Mouse (Mus musculus): ENCODE data around the gene Jade2. TPM values are rescaled to one million over a fixed set of nuclear protein-coding genes. Genes with fewer than 3 reads are reported as not detected.

Gene Jade2
- total RNA-seq, 2 experiments from 2014 or later = 8.9 to 11.1 TPM

DNA sequence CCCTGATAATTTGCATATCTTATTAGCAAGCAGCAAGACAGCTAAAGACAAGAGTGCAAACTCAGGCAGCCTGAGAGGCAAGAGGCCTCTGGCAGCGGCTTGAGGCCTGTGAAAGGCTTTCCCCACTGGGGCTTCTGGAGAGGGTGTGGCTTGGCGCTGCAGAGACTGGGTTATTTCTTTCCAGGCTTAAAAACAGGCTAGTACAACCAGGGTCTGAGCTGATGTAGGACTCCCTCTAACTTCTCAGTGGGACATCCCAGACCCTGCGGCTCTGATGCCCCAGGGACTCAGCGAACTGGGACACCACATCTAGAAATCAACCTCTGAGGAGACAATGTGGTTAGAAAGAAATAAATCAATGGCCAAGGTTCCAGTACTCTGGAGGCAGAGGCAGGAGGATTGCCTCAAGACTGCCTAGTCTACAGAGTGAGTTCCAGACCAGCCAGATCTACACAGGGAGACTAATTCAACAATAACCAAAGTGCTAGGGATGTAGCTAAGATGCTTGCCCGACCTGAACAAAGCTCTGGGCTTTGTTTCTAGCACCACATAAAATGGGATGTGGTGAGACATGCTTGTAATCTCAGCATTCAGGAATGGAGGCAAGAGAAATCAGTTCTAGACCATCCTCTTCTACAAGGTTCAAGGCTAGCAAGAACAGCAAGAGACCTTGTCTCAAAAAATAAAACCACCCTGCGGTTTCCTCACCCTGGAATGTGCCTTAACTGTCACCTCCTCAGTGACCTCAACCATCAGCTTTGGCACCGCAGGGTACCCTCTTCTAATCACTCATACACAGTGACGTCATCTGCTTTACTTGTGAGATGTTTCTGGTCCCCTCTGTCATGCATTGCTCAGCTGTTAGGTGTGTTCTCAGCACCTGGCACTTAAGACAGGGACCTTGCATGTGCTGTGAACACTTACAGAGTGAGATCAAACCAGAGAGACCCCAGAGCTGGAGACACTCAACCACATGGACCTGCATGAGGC, 20.0 kb downstream of the Jade2 start:
- 0 out of 2 replicates have a peak, but pooled peaks have one; percentile 28 for ATAC-seq (replicated peaks; ENCODE audit: low FRiP score, low TSS enrichment, poor library complexity, severe bottlenecking)

DNA sequence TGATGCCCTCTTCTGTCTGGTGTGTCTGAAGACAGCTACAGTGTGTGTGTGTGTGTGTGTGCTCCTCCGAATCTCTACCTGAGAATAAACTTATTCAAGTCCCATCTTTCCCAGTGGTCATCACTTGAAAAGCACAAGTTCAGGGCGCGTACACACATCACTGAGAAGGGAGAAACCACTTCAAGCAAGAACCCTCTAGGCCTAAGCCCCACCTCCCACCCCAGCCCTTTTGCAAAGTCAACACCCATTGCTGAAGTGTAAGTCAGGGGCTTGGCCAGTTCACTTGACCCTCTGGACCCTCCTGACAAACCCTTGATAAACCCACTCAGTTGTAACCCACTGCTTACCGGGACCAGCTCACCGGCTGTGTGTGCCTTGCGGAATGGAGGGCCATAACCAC, 20.9 kb downstream of the Jade2 start:
- no peak for ATAC-seq (replicated peaks; ENCODE audit: low FRiP score, low TSS enrichment, poor library complexity, severe bottlenecking)

DNA sequence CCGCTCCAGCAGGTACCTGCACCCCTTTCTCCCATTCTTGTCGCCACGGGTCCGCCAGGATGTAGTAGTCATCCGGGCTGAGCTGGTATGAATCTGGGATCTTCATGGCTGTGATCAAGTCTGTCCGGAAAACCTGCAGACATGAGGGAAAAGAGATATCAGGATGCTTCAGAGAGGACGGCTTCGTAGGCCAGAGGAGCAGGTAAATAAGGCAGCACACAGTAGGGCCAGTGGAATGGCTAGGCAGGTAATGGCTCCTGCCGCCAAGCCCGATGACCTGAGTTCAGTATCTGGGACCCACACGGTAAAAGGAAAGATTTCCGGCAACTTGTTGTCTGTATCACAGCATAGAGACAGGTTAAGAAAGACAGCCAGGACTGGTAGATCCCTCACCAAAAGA, 21.9 kb downstream of the Jade2 start:
- ATAC-seq (replicated peaks; ENCODE audit: low FRiP score, low TSS enrichment, poor library complexity, severe bottlenecking) = no peak

DNA sequence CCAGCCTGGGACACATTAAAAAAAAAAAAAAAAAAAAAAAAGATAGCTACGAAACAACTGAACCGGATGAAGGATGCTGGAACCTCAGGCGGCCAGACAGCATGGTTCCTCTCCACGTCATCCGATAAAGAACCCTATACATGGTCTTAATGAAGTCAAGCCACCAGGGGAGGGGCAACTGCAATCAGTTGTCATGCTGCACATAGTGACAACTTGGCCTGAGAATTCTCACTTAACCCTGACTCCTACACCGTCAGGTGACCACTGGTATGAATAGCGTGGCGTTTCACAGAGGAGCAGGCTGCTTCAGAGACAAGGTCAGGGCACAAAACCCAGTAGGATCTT, 23.4 kb downstream of the Jade2 start:
- no peak for ATAC-seq (replicated peaks; ENCODE audit: low FRiP score, low TSS enrichment, poor library complexity, severe bottlenecking)

DNA sequence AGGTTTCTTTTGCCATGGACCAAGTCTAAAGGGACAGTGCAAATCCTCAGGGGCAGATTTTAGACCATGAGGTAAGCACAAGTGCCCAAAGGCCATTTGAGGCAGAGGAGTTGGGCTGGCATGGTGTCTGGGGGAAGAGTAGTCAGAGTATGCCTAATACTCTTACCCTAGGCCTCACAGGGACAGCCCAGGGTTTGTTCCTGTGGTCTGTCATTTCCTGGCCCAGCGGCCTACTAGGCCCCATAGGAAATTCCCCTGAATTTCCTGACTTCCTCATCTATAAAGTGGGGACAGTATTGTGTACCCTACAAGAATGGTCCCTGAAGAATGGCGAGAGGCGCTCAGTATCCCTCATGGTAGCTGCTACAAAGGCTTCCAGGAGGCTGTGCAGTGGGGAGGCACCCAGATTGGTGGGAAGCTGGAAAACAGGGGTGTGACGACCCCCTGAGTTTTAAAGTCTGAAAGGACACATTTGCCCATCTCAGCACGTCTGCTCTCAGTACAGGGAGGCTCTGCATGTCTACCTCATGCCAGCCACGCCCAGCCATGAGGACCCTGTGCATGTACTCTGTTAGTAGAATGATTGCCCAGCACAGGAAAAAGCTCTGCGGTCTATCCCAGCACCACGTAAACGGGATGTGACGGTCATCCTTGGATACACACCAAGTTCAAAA, 23.9 kb downstream of the Jade2 start:
- no peak for ATAC-seq (replicated peaks; ENCODE audit: low FRiP score, low TSS enrichment, poor library complexity, severe bottlenecking)

DNA sequence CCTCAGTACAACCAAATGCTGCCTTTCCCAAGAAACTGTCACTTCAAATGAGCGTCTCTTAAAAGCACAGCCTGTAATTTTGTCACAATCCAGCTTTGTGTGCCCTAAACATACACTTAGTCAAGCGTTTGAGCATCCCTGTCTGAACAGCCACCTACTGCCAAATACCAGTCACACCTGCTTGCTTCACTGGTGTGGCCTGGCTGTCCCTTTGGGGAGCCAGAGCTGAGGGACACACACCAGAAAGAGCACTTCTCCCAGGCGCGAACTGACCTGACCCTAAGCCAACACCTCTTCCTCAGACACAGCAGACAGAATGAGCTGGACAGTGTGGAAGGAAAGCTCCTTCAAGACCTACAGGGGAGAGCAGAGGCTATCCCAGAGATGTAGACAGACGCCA, 24.5 kb downstream of the Jade2 start:
- no peak for ATAC-seq (replicated peaks; ENCODE audit: low FRiP score, low TSS enrichment, poor library complexity, severe bottlenecking)

DNA sequence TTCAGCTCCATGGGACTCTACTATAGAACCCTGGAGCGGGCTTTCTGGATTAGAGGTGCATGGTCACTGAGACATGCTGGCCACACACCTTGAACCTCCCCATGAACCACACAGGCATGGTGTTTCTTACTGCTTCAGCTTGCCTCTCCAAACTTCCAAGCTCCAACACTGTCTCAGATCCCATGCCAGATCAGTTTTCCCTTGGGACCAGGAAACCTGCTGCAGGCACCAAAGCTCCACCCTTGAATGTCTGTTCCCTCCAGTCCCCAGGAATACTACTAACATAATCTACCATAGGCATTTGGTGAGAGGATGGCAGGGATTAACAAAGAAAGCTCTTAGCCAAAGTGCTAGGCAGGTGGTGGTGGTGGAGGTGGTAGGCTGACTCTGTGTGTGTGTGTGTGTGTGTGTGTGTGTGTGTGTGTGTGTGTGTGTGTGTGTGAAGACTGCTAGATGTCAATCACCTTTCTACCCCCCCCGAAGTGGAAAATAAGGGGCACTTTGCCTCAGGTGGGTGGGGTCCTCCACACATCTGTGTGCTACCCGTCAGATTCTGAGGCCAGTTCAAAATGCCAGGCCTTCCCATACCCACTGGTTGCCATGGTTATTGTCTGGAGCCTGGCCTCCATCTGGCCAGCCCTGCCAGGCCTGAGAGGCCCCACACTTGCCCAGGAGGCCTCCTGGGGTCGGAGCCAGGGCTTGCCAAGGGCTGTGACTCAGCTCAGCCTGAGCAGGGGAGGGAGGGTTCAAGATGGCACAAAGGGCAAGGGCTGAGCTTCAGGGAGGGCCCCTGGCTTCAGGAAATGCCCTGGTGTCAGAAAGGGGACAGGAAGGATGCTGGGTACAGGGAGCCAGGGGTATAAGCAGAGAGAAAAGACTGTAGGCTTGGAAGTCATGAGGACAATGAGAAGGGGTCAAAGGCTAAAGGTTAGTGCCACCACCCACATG, 25.2 kb downstream of the Jade2 start:
- peak; percentile 90 for ATAC-seq (replicated peaks; ENCODE audit: low FRiP score, low TSS enrichment, poor library complexity, severe bottlenecking)

DNA sequence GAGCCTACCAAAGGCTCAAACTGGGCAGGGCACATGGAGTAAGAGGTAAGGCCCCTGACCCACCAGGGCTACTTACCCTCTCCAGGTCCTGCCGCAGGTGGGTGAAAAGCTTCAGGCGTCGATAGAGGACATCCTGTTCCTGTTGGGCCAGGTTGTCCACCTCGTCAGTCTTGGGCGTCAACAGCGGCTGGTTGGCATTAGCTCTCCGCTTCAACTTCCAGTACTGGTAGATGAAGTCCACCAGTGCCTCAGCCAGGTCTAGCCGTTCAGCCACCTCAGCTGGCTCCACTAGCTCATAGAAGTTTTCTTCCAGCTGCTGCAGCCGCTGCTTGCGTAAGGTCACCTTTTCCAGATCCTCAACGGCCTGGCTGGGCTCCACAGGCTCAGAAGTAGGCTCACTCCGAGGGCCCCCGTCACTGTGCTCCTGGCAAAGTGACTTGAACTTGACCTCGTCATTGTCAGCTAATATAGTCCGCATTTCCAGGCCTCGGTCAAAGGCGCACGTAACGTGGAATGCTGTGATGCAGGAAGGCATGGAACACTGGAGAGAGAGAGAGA, 32.5 kb downstream of the Jade2 start:
- ATAC-seq (replicated peaks; ENCODE audit: low FRiP score, low TSS enrichment, poor library complexity, severe bottlenecking) = no peak

DNA sequence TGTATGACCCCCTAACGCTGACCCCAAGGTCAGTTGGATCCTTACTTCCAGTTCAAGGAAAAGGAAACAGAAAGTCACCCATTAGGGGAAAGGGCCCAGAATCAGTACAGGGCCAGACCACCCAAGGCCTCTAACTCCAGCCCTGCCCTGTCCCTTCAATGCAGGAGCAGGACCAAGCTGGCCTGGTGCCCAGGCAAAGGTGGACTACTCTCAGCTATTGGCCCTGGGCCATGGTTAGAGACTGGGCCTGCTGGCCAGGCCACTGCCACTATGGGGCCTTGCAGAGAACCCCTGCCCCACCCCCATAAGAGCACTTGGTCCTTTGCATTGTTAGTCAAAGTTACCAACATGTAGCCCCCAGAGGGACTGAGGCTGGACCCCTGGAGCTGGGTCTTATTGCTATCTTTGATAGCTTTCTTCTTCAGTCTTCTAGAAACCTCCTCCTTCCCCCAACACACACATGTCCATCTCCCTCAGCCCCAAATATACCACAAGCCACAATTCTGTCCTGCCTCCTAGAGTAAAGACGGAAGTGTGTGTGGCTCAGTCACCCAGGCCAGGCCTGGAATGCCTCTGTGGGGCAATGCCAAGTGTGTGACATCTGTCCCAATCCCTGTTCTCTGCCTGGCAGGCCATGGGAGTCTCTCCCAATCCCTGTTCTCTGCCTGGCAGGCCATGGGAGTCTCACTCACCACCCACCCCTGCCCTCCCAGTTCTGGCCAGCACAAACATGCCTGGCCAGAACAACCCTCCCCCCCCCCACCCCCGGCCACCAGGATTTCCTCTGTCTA, 33.3 kb downstream of the Jade2 start:
- ATAC-seq (replicated peaks; ENCODE audit: low FRiP score, low TSS enrichment, poor library complexity, severe bottlenecking) = no peak

DNA sequence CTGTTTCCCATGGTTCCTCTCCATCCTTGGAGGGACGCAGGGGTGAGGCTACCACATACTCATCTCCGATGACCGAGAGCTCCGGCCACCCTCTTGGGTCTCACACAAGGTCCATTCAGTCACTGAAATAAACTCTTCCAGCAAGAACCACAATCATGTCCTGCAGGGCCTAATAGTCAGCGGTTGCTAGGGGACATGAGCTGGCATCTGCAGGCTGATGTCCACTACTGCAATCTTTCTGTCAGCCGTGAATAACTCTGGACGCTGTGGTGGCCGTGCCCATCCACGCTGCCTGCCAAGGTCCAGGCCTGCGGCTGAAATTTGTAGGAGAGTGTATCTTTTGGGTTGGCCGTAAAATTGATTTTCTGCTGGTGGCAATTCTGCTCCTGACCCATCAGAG, 34.2 kb downstream of the Jade2 start:
- ATAC-seq (replicated peaks; ENCODE audit: low FRiP score, low TSS enrichment, poor library complexity, severe bottlenecking) = no peak

DNA sequence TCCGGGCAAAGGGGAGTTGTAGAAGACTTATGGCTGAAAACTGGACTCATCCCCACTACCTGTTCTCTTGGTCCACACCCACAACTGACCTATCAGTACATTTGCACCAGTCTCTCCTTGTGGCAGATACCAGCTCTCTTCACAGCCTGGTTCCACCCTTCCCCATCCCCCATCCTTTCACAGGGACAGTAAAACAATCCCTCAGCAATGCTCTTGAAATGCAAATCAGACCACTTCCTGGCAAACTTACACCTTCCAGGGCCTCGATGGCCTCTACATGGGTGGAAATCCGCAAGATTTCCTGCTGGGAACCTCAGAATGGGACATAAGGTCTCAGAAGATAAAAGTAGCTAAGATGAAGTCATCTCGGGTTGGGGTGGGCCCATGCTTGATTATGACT, 34.7 kb downstream of the Jade2 start:
- no peak for ATAC-seq (replicated peaks; ENCODE audit: low FRiP score, low TSS enrichment, poor library complexity, severe bottlenecking)

DNA sequence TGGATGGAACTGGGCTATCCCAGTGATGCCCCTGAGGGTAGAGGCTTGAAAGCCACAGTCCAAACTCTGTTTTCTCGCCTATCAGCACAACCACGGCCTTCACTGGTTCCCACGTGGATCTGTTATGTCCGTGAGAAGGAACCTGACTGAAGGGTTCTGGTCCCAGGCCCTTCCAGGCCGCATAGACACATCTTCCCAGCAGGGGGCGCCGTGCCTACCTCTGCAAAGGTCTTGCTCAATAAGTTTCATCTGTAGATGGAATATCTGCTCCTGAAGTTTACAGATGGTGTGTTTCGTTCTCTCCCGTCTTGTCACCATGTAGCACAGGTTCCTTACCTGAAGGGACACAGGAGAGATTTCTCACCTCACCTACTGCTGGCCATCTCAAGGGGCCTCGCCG, 36.6 kb downstream of the Jade2 start:
- no peak for ATAC-seq (replicated peaks; ENCODE audit: low FRiP score, low TSS enrichment, poor library complexity, severe bottlenecking)

DNA sequence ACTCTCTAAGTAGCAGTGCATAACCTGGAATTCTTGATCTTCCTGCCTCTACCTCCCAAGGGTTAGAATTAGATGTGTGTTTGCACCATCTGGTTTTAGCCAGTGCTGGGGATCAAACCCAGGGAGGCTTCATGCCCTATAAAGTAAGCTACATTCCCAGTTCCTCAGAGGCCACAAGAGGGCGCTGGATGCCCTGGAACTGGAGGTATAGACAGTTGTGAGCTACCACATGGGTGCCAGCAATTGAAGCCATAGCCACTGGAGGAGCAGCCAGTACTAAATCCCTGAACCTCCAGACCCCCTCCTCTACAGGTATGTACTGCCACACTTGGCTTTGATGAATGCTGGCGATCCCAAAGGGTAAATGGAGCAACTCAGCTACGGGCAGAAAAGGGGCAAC, 37.5 kb downstream of the Jade2 start:
- ATAC-seq (replicated peaks; ENCODE audit: low FRiP score, low TSS enrichment, poor library complexity, severe bottlenecking) = peak; percentile 50

DNA sequence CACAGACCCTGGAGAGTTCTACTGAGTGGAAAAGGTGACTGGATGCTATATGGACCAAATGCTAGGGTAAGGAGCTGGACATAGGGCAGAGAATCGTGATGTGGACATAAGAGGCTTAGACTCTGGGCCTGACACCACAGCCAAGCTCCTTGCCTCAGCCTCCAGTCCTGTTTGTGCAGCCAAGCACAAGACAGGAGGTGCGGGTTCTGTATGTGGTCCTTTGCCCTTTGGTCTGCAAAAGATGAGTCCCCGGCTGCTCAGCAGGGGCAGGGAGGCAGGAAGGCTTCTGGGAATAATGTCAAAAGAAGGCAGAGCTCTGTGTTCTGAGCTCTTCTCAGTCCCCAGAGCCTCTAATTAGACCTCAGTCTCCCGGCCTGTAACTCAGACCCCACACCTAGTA, 38.6 kb downstream of the Jade2 start:
- no peak for ATAC-seq (replicated peaks; ENCODE audit: low FRiP score, low TSS enrichment, poor library complexity, severe bottlenecking)

DNA sequence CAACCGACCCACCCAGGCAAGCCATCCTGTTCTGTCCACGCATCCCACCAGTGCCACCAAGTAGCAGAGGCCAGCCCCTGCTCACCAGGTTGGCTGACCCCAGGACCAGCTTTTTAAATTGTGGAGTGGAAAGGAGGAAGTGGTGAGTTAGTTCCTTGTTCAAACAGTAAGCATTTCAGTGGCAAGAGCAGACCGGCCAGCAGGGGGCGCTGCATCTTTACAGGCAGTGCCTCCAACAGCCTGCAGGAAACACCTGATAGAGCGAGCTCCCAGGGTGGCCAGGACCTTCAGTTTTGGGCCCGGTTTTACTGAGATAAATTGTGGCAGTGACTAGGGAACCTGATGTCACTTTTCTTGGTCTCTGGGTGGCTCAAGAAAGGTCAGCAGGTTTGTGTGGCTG, 39.7 kb downstream of the Jade2 start:
- ATAC-seq (replicated peaks; ENCODE audit: low FRiP score, low TSS enrichment, poor library complexity, severe bottlenecking) = peak; percentile 62

DNA sequence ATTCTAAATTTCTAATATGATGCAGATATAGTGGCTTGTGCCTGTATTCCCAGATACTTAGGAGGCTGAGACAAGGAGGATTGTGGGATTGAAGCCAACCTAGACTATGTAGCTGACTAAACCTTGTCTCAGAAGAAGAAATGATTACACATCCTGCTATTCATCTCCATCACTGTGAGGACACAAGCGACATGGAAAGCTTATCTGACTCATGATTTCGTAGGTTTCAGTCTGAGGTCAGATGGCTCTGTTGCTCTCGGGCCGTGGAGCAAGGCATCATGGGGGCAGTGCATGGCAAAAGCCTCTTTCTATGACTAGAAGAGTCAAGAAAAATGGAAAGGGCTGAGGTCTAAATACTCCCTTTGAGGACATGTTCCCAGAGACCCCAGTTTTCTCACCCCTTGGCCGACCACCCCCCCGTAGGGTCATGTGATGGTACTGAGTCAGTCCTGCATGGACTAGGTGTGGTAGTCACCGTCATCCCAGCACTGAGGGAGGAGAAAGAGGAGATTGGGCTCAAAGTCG, 45.4 kb downstream of the Jade2 start:
- no peak for ATAC-seq (replicated peaks; ENCODE audit: low FRiP score, low TSS enrichment, poor library complexity, severe bottlenecking)

DNA sequence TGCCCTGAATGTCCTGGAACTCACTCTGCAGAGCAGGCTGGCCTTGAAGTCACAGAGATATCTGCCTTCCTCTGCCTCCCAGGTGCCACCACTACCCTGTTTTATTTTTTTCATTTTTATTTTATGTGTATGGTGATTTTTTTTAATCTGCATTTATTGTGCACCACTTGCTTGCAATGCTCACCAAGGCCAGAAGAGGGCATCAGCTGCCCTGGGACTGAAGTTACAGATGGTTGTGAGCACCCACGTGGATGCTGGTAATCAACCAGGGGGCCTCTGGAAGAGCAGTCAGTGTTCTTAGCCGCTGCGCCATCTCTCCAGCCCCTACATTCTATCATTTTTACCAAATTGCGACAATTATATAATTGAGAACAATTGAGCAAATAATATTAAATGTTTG, 46.2 kb downstream of the Jade2 start:
- ATAC-seq (replicated peaks; ENCODE audit: low FRiP score, low TSS enrichment, poor library complexity, severe bottlenecking) = no peak

DNA sequence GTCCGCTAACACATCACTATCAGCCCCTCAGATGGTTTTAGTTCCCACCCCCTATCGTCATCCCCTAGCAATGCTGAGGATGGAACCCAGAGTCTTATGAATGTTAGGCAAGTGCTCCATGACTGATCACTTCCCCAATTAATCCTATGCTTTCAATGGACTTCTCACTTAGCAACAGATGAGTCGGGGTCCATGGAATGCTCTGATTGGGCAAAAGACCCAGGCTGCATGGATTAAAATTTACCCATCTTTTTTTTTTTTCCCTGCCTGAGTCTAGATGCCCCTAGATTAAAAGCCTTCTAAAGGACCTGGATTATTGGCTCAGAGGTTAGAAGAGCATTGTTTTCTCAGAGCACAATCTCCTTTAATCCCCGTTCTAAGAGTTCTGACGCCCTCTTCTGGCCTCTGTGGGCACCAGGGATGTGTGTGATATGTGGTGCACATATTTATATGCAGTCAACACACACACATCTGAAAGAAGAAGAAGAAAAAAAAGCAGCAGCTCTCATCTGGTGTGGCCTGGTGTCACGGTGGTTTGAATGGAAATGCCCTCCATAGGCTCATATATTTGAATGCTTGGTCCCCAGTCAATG, 47.7 kb downstream of the Jade2 start:
- ATAC-seq (replicated peaks; ENCODE audit: low FRiP score, low TSS enrichment, poor library complexity, severe bottlenecking) = 0 out of 2 replicates have a peak, but pooled peaks have one; percentile 39

All from megakaryocyte-erythroid progenitor cell, adult 5-6 weeks (primary cell).